13 mouse cellular contexts compared by ENCODE assay signal in genomic region chr2:58595350-58595749, GRCm38 (mm10). TPM values are rescaled to one million over a fixed set of nuclear protein-coding genes. Genes with fewer than 3 reads are reported as not detected.
DNase-seq lines count a peak whose midpoint lies in the region; ATAC-seq lines count a peak whose summit lies in the region.
"Had no signal": no experiment of that assay in that cellular context is flagged by ENCODE, and none has a peak within 500 bp of the region (broad histone marks: within the 10 kb centered on the region; RNA-seq: fewer than 3 reads in every experiment).

No protein-coding gene starts in this region.

- no peak overlapping the region for H3K4me2 ChIP-seq in heart, embryonic 11.5 days
- peak overlapping the region; percentile 30 for H3K4me2 ChIP-seq in lung, embryonic 16.5 days (ENCODE audit: low read depth, low read length)
- no peak overlapping the region for H3K4me2 ChIP-seq in intestine, embryonic 15.5 days (replicated peaks)
- no peak overlapping the region for H3K4me2 ChIP-seq in stomach, embryonic 16.5 days (ENCODE audit: low read depth, low read length)

- H3K4me1 ChIP-seq in heart, embryonic 11.5 days (ENCODE audit: control insufficient read depth, insufficient read depth, low read length), result peaks cover 5% of the 10 kb centered on the region; the same call in 1 of the 2 replicates
- peaks cover 15% of the 10 kb centered on the region for H3K4me1 ChIP-seq in lung, embryonic 16.5 days (replicated peaks; ENCODE audit: control insufficient read depth, insufficient read depth, low read length)
- H3K4me1 ChIP-seq in intestine, embryonic 15.5 days (replicated peaks), result no peaks in the 10 kb centered on the region
- peaks cover 5% of the 10 kb centered on the region; the same call in 1 of the 2 replicates for H3K4me1 ChIP-seq in stomach, embryonic 16.5 days (ENCODE audit: control insufficient read depth, insufficient read depth, low read length)
- H3K4me1 ChIP-seq: hindbrain, embryonic 10.5 days had no signal

- WGBS in heart, embryonic 11.5 days (ENCODE audit: insufficient replicate concordance), result 46% methylated on average over 9 of the region's 9 CpGs
- 21% methylated on average over 9 of the region's 9 CpGs for WGBS in lung, embryonic 16.5 days
- WGBS in intestine, embryonic 15.5 days, result 25% methylated on average over 9 of the region's 9 CpGs
- WGBS in stomach, embryonic 16.5 days, result 27% methylated on average over 9 of the region's 9 CpGs

- no peaks in the 10 kb centered on the region for H3K9me3 ChIP-seq in heart, embryonic 11.5 days (replicated peaks; ENCODE audit: control insufficient read depth, low read length)
- no peaks in the 10 kb centered on the region for H3K9me3 ChIP-seq in lung, embryonic 16.5 days (ENCODE audit: control insufficient read depth, low read length)
- H3K9me3 ChIP-seq in intestine, embryonic 15.5 days, result no peaks in the 10 kb centered on the region
- H3K9me3 ChIP-seq in stomach, embryonic 16.5 days (replicated peaks; ENCODE audit: control insufficient read depth, low read length), result no peaks in the 10 kb centered on the region
- H3K9me3 ChIP-seq: hindbrain, embryonic 10.5 days had no signal

- H3K27me3 ChIP-seq in heart, embryonic 11.5 days (ENCODE audit: control insufficient read depth, insufficient read depth, low read length), result no peaks in the 10 kb centered on the region
- no peaks in the 10 kb centered on the region for H3K27me3 ChIP-seq in lung, embryonic 16.5 days (ENCODE audit: control insufficient read depth, insufficient read depth, low read depth, low read length)
- no peaks in the 10 kb centered on the region for H3K27me3 ChIP-seq in intestine, embryonic 15.5 days (replicated peaks)
- H3K27me3 ChIP-seq in stomach, embryonic 16.5 days (ENCODE audit: control insufficient read depth, insufficient read depth, low read length), result no peaks in the 10 kb centered on the region

- no peaks in the 10 kb centered on the region for H3K36me3 ChIP-seq in heart, embryonic 11.5 days (ENCODE audit: control insufficient read depth, insufficient read depth, low read length)
- no peaks in the 10 kb centered on the region for H3K36me3 ChIP-seq in lung, embryonic 16.5 days (ENCODE audit: control insufficient read depth, insufficient read depth, low read length)
- no peaks in the 10 kb centered on the region for H3K36me3 ChIP-seq in intestine, embryonic 15.5 days
- no peaks in the 10 kb centered on the region for H3K36me3 ChIP-seq in stomach, embryonic 16.5 days (ENCODE audit: control insufficient read depth, insufficient read depth, low read length)
- H3K36me3 ChIP-seq: hindbrain, embryonic 10.5 days had no signal

- no peak overlapping the region for H3K9ac ChIP-seq in heart, embryonic 11.5 days (ENCODE audit: low read depth, low read length)
- H3K9ac ChIP-seq in lung, embryonic 16.5 days (ENCODE audit: low read length), result no peak overlapping the region
- no peak overlapping the region for H3K9ac ChIP-seq in intestine, embryonic 15.5 days
- no peak overlapping the region for H3K9ac ChIP-seq in stomach, embryonic 16.5 days (ENCODE audit: low read length)

- no peak for DNase-seq in heart, adult 11 months
- DNase-seq in lung, postnatal 14 days, result no peak
- DNase-seq in adrenal gland, adult 2 months, result no peak
- DNase-seq: adrenal gland, adult 8-10 months; kidney, postnatal 36 days; thymus, postnatal 25 days had no signal

- ATAC-seq in heart, embryonic 11.5 days (replicated peaks; ENCODE audit: insufficient number of reproducible peaks, low FRiP score, low TSS enrichment), result no peak
- ATAC-seq in lung, embryonic 16.5 days (ENCODE audit: low read depth), result peak; percentile 65
- ATAC-seq in intestine, embryonic 15.5 days, result no peak
- ATAC-seq in stomach, embryonic 16.5 days (ENCODE audit: insufficient read depth, low FRiP score), result no peak
- no peak for ATAC-seq in granulocyte monocyte progenitor cell, adult 5-6 weeks (replicated peaks; ENCODE audit: poor library complexity, severe bottlenecking)

- no peak overlapping the region for H3K4me3 ChIP-seq in heart, embryonic 11.5 days (ENCODE audit: low read depth, low read length)
- no peak overlapping the region for H3K4me3 ChIP-seq in lung, embryonic 16.5 days (ENCODE audit: low read length)
- no peak overlapping the region for H3K4me3 ChIP-seq in intestine, embryonic 15.5 days (replicated peaks)
- no peak overlapping the region for H3K4me3 ChIP-seq in stomach, embryonic 16.5 days (replicated peaks; ENCODE audit: low read length)
- H3K4me3 ChIP-seq: hindbrain, embryonic 10.5 days had no signal

- peak overlapping the region; percentile 85 for H3K27ac ChIP-seq in heart, embryonic 11.5 days (ENCODE audit: low read depth, low read length)
- H3K27ac ChIP-seq in lung, embryonic 16.5 days (ENCODE audit: low read length), result peak overlapping the region; percentile 36
- peak overlapping the region; percentile 29; the same call in 1 of the 2 replicates for H3K27ac ChIP-seq in intestine, embryonic 15.5 days
- H3K27ac ChIP-seq in stomach, embryonic 16.5 days (ENCODE audit: low read length), result peak overlapping the region; percentile 69
- H3K27ac ChIP-seq: hindbrain, embryonic 10.5 days had no signal

RNA-seq across cellular contexts. Expression of gene Upp2, which starts 28.3 kb away (rescaled TPM):
- polyA plus RNA-seq in heart, embryonic 11.5 days (2014; fragmentation: Nextera tagmentation; extraction: Ambion mirVana), result 8.4 and 8.6 TPM in 2 replicates
- polyA plus RNA-seq in lung, embryonic 16.5 days (2015; fragmentation: Nextera tagmentation; extraction: Ambion mirVana), result 6.6 and 7.4 TPM in 2 replicates
- polyA plus RNA-seq in intestine, embryonic 15.5 days (2015; fragmentation: Nextera tagmentation; extraction: Ambion mirVana), result 5.2 and 5.5 TPM in 2 replicates
- 5.5 and 6.8 TPM in 2 replicates for polyA plus RNA-seq in stomach, embryonic 16.5 days (2015; fragmentation: Nextera tagmentation; extraction: Ambion mirVana)
- total RNA-seq in granulocyte monocyte progenitor cell, adult 5-6 weeks (2014; fragmentation: Nextera tagmentation), result 0.09 TPM in 1 of 2 replicates, not detected in the other
- total RNA-seq in granulocyte monocyte progenitor cell, adult 5-6 weeks (2017), result not detected in 2 replicates
- total RNA-seq in adrenal gland, adult 2 months (2021), result 10 to 100 TPM; 14.5 to 16.7 TPM
- 7.5 and 11.3 TPM in 2 replicates for polyA plus RNA-seq in adrenal gland, adult 2 months (2012; rRNA removed)
- total RNA-seq: megakaryocyte-erythroid progenitor cell, adult 5-6 weeks had no signal

RNA-seq across cellular contexts. Expression of gene Acvr1, which starts 28.4 kb away (rescaled TPM):
- 11.8 and 12.9 TPM in 2 replicates for polyA plus RNA-seq in heart, embryonic 11.5 days (2014; fragmentation: Nextera tagmentation; extraction: Ambion mirVana)
- 4.8 and 5.6 TPM in 2 replicates for polyA plus RNA-seq in lung, embryonic 16.5 days (2015; fragmentation: Nextera tagmentation; extraction: Ambion mirVana)
- polyA plus RNA-seq in intestine, embryonic 15.5 days (2015; fragmentation: Nextera tagmentation; extraction: Ambion mirVana), result 4.9 and 5.2 TPM in 2 replicates
- 5.9 and 6.8 TPM in 2 replicates for polyA plus RNA-seq in stomach, embryonic 16.5 days (2015; fragmentation: Nextera tagmentation; extraction: Ambion mirVana)
- 2.9 and 3.9 TPM in 2 replicates for total RNA-seq in granulocyte monocyte progenitor cell, adult 5-6 weeks (2014; fragmentation: Nextera tagmentation)
- 0.78 and 0.88 TPM in 2 replicates for total RNA-seq in granulocyte monocyte progenitor cell, adult 5-6 weeks (2017)
- 10 to 100 TPM; 34.1 to 40.5 TPM for total RNA-seq in adrenal gland, adult 2 months (2021)
- 6.9 and 8.6 TPM in 2 replicates for polyA plus RNA-seq in adrenal gland, adult 2 months (2012; rRNA removed)

Comparison
In these comparisons a context has a peak if more than half of its experiments do, and no peak if none do; other contexts are left out.
1. H3K27ac ChIP-seq: peak in every context shown above with its lines; median percentile 85 in heart, embryonic 11.5 days; 69 in stomach, embryonic 16.5 days; 36 in lung, embryonic 16.5 days; 29 in intestine, embryonic 15.5 days.